Mouse (Mus musculus) heart, embryonic 16.5 days (tissue): ENCODE data around the gene Aox1. TPM values are rescaled to one million over a fixed set of nuclear protein-coding genes. Genes with fewer than 3 reads are reported as not detected.

Experiments
- ATAC-seq: fragments of 200-750 bp; cut with Nextera tagmentation; replicated peaks from 2 replicates; pipeline ENCODE4 v1.8.0; 2017; ENCODE audit warnings: moderate number of reproducible peaks; ENCODE audit not compliant: insufficient read depth, low FRiP score; ENCODE audit errors: extremely low read depth
- H3K27ac ChIP-seq: fragments of 300-500 bp; sonication (generic); 2 replicates; pipeline ENCODE4 v1.5.1; 2014; ENCODE audit warnings: mild to moderate bottlenecking, low read length, control low read depth, moderate library complexity
- H3K27me3 ChIP-seq: fragments of 300-500 bp; sonication (generic); 2 replicates; pipeline ENCODE4 v1.6.1; 2014; ENCODE audit warnings: low read length, mixed read lengths; ENCODE audit not compliant: control insufficient read depth, insufficient read depth
- H3K36me3 ChIP-seq: fragments of 300-500 bp; sonication (generic); 2 replicates; pipeline ENCODE4 v1.6.1; 2014; ENCODE audit not compliant: control insufficient read depth, insufficient read depth
- H3K4me1 ChIP-seq: fragments of 300-500 bp; sonication (generic); 2 replicates; pipeline ENCODE4 v1.6.1; 2014; ENCODE audit warnings: low read length, mixed read lengths; ENCODE audit not compliant: control insufficient read depth, insufficient read depth
- H3K4me2 ChIP-seq: fragments of 300-500 bp; sonication (generic); 2 replicates; pipeline ENCODE4 v1.6.1; 2014; ENCODE audit warnings: low read depth, mild to moderate bottlenecking, control low read depth, low read length
- H3K4me3 ChIP-seq: fragments of 300-500 bp; sonication (generic); 2 replicates; pipeline ENCODE4 v1.5.1; 2014; ENCODE audit warnings: mild to moderate bottlenecking, control low read depth, low read length
- H3K9ac ChIP-seq: fragments of 300-500 bp; sonication (generic); 2 replicates; pipeline ENCODE4 v1.6.1; 2014; ENCODE audit warnings: low read length, control low read depth
- H3K9me3 ChIP-seq: fragments of 300-500 bp; sonication (generic); replicated peaks from 2 replicates; pipeline ENCODE4 v1.6.1; 2016; ENCODE audit warnings: low read length; ENCODE audit not compliant: control insufficient read depth
- WGBS: fragments of 180-500 bp; shearing (Covaris S2); extraction: QIAGEN DNeasy Blood & Tissue Kit; methylation state at CpG from one replicate; pipeline ENCODE4 v1.1.7; 2014; 5-methylcytosine and 5-hydroxymethylcytosine counted together
- polyA plus RNA-seq: library from polyadenylated mRNA; unstranded; fragments of >200 nt; fragmentation: Nextera tagmentation; extraction: Ambion mirVana; gene quantifications from 2 replicates; pipeline ENCODE4 v1.2.1, GENCODE M21; 2015

Gene Aox1
- polyA plus RNA-seq, 1 experiment from 2014 or later, result 0.85 TPM

DNA sequence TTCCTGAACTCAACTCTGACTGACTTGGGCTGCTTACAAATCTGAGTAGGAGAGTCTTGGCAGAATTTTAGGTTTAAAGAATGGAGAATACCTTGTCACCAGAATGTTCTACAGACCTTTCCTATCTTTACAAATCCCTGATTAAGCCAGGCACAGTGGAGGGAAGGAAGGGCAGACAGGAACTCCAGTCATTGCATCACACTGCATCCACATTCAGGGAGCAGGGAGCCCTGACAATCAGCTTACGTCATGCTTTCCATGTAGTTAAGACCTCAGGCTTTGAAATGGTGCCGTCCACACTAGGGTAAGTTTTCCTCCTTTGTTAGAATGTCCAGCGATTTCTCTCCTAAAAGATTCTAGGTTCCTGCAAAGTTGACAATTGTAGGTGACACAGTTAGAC lies 61.5 kb downstream of the Aox1 start:
- no peak for ATAC-seq

DNA sequence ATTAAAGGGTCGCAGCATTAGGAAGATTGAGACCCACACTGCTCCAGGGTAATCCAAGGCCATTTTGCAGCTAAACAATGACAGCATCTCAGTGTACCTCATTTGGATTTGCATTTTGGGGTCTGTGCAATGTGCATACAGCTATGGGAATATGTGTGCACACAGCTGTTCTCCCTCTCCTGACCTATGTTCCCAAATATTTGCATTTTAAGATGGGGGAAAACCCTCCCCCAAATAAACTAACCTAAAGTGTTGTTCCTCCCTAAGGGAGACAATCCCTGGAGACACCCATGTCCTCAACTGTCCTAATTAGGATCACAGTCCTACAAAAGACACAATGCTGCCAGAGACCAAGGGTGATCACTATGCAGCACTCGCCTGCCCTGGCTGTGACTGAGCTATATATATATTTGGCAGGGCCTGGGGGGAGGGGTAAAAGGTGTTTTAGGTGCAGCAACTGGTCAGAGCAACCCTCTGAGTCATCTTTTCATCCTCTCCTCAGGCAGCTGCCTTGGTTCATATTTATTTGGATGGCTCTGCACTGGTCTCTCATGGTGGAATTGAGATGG lies 62.3 kb downstream of the Aox1 start:
- no peaks in the 10 kb centered on the region for H3K9me3 ChIP-seq
- H3K27me3 ChIP-seq, result no peaks in the 10 kb centered on the region
- no peak for ATAC-seq
- no peaks in the 10 kb centered on the region for H3K36me3 ChIP-seq
- no peak overlapping the region for H3K4me2 ChIP-seq
- H3K4me1 ChIP-seq, result peaks cover 8% of the 10 kb centered on the region
- no peak overlapping the region for H3K9ac ChIP-seq
- H3K27ac ChIP-seq, result no peak overlapping the region
- WGBS, result 67% methylated on average over 2 of the region's 2 CpGs
- H3K4me3 ChIP-seq, result no peak overlapping the region

More for the DNA sequence above, 61.5 kb downstream of the Aox1 start:
- H3K4me2 ChIP-seq, result no peak overlapping the region
- H3K9ac ChIP-seq, result no peak overlapping the region
- no peaks in the 10 kb centered on the region for H3K27me3 ChIP-seq
- no peaks in the 10 kb centered on the region for H3K36me3 ChIP-seq
- H3K27ac ChIP-seq, result no peak overlapping the region
- H3K9me3 ChIP-seq, result no peaks in the 10 kb centered on the region
- 61% methylated on average over 3 of the region's 3 CpGs for WGBS
- H3K4me3 ChIP-seq, result no peak overlapping the region
- peaks cover 8% of the 10 kb centered on the region for H3K4me1 ChIP-seq

DNA sequence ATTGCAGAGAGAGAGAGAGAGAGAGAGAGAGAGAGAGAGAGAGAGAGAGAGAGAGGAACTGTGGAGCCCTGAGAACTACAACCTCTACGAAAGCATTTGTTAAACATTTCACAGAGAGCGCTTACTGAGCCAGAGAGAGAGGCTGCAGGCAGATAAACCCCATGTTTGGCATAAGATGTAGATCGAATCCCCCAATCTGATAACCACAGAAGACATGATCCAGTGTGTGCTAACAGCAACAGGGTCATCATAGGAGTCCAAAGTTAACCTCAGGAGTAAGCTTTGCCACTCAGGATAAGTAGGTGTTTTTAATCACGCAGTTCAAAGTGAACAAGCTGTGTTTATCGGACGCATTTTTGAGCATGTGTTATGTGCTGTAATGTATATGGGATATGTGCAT lies 67.6 kb downstream of the Aox1 start:
- Histone ChIP-seq H3K27me3 (no peaks in the 10 kb centered on the region), H3K9me3 (no peaks in the 10 kb centered on the region), H3K27ac (no peak overlapping the region), H3K4me1 (peaks cover 5% of the 10 kb centered on the region; the same call in 1 of the 2 replicates), H3K4me3 (no peak overlapping the region), H3K4me2 (no peak overlapping the region), H3K9ac (no peak overlapping the region), H3K36me3 (no peaks in the 10 kb centered on the region)
- ATAC-seq, result no peak
- WGBS, result 82% methylated on average over 6 of the region's 6 CpGs

DNA sequence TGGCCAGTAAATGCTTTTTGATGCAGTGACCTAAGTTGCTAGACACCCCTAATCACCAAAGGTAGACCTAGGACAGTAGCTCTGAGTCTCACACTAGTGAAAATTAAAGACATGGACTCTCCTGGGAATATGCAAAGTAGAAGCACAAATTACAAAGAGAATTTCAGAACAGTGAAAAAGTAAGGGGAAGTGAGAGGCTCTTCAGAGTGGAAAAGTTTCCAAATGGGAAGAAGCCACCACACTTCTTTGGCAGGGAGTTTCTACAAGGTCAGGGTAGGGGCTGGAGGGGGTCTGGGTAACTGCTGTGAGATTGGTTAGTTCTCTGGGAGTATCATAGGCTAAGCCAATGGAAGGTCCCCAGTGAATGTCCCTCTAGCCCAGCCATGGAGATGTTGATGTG lies 69.4 kb downstream of the Aox1 start:
- ATAC-seq, result no peak
- Histone ChIP-seq H3K9me3 (no peaks in the 10 kb centered on the region), H3K9ac (no peak overlapping the region), H3K27ac (no peak overlapping the region), H3K4me1 (peaks cover 7% of the 10 kb centered on the region; the same call in 1 of the 2 replicates), H3K4me2 (no peak overlapping the region), H3K4me3 (no peak overlapping the region), H3K36me3 (no peaks in the 10 kb centered on the region), H3K27me3 (no peaks in the 10 kb centered on the region)

DNA sequence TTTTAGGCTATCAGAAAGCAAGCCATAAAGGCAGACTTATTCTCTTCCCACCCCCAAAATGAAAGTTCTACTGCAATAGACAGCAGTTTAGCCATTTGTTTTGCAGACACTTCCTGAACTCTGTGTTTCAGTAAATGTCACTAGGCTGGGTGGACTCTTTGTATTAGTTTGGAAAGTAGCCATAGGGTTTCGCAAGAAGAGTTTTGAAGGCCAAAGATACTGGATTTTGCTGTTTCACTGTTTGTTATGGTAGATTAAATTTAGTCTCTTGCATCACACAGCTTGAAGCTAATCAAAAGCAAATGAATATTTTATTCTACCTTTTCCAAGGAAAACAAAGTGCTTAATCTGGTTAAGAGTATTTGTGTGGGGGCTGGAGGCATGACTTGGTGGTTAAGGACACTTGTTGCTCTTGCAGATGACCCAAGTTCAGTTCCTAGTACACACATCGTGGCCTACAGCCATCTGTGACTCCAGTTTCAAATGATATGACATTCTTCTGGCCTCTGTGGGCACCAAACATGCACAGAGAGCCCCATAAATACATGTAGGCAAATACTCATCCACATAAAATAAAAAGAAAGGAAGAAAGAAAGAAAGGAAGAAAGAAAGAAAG lies 71.9 kb downstream of the Aox1 start:
- Histone ChIP-seq H3K9me3 (no peaks in the 10 kb centered on the region), H3K4me2 (no peak overlapping the region), H3K4me1 (peaks cover 2% of the 10 kb centered on the region; the same call in 1 of the 2 replicates), H3K27ac (no peak overlapping the region), H3K36me3 (no peaks in the 10 kb centered on the region), H3K4me3 (no peak overlapping the region), H3K9ac (no peak overlapping the region), H3K27me3 (no peaks in the 10 kb centered on the region)
- 57% methylated on average over 2 of the region's 2 CpGs for WGBS
- no peak for ATAC-seq

DNA sequence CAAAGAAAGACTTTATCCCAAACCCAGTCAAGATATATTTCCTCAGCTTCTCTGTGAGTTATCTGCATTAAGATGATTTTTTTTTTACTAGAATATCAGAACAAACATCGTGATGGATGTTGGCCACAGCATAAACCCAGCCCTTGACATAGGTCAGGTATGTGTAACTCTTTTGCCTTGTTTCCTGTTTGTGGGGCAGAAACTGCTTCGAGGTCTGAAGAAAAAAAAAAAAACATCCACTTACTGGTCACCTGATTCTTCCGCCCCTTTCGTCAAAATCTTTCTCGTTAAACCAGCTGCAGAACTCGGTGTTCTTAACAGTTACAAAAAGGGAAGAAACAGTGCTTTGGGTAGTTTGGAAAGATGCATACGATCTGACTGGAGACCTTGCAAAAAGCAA lies 72.8 kb downstream of the Aox1 start:
- H3K9me3 ChIP-seq, result no peaks in the 10 kb centered on the region
- no peaks in the 10 kb centered on the region for H3K36me3 ChIP-seq
- ATAC-seq, result no peak
- no peak overlapping the region for H3K9ac ChIP-seq
- no peak overlapping the region for H3K27ac ChIP-seq
- 69% methylated on average over 7 of the region's 7 CpGs for WGBS
- H3K4me1 ChIP-seq, result peaks cover 2% of the 10 kb centered on the region; the same call in 1 of the 2 replicates
- no peak overlapping the region for H3K4me3 ChIP-seq
- no peak overlapping the region for H3K4me2 ChIP-seq
- H3K27me3 ChIP-seq, result no peaks in the 10 kb centered on the region

DNA sequence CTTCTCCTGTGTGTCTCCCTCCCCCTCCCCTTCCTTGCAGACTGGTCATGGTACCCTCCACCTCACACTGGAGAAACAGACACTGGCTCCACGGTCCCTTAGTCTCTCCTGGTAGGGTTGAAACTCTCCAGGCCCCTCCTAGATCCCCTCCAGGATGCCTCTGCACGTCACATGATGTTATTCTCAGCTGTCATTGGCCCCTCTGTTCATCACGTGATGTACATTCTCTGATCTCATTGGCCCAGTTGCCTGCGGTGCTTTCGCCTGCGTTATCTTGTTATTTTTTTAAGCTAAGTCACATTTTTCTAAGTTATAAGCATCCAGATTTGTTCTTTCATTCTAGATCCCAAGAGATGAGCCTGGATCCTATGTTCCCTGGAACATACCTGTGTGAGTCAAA lies 76.0 kb downstream of the Aox1 start:
- Histone ChIP-seq H3K9me3 (no peaks in the 10 kb centered on the region), H3K4me2 (no peak overlapping the region), H3K36me3 (no peaks in the 10 kb centered on the region), H3K4me1 (peaks cover 2% of the 10 kb centered on the region; the same call in 1 of the 2 replicates), H3K4me3 (no peak overlapping the region), H3K27me3 (no peaks in the 10 kb centered on the region), H3K9ac (no peak overlapping the region), H3K27ac (no peak overlapping the region)
- 82% methylated on average over 6 of the region's 6 CpGs for WGBS
- no peak for ATAC-seq

DNA sequence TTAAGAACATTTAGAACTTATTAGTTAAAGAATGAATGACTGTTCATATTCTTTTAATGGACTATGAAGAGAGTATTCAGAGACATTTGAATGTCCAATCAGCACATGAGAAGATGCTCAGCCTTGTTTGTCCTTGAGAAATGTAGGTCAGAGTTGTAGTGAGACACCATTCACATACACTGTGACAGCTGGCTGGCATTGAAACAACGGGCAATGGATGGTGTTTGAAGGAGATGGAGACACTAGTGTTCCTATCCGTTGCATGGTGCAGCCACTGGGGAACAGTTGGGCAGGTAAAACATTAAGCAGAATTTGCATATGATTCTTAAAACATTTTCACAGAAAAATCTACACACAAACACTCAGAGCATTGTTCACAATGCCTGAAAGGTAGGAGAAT lies 77.3 kb downstream of the Aox1 start:
- peaks cover 2% of the 10 kb centered on the region for H3K4me1 ChIP-seq
- H3K27ac ChIP-seq, result no peak overlapping the region
- H3K36me3 ChIP-seq, result no peaks in the 10 kb centered on the region
- no peaks in the 10 kb centered on the region for H3K27me3 ChIP-seq
- H3K9ac ChIP-seq, result no peak overlapping the region
- ATAC-seq, result no peak
- H3K4me2 ChIP-seq, result no peak overlapping the region
- WGBS, result 81% methylated on average over 2 of the region's 2 CpGs
- H3K9me3 ChIP-seq, result no peaks in the 10 kb centered on the region
- H3K4me3 ChIP-seq, result no peak overlapping the region

DNA sequence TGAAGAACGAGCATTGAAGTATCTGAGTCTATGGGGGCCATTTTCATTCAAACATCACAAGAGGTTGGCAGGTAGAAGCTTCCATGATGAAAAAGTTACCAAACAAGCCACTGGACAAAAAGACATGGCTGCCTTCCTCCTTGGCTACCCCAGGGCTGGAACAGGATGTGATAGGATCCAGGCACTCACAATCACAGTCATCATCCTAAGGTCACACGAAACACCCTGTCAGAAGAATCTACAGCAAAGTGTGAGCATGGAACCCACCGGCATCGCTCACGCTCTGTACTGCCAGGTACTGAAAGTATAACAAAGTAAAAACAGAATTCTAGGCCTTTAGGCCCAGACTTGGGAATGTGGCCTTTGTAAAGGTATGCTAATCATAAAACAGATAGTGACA lies 80.5 kb downstream of the Aox1 start:
- ATAC-seq, result no peak
- Histone ChIP-seq H3K36me3 (no peaks in the 10 kb centered on the region), H3K4me1 (no peaks in the 10 kb centered on the region; the same call in 1 of the 2 replicates), H3K4me2 (no peak overlapping the region), H3K9ac (no peak overlapping the region), H3K9me3 (no peaks in the 10 kb centered on the region), H3K4me3 (no peak overlapping the region), H3K27ac (no peak overlapping the region), H3K27me3 (no peaks in the 10 kb centered on the region)
- 97% methylated on average over 5 of the region's 5 CpGs for WGBS
